Mouse (Mus musculus): ENCODE data around the gene Samd15. TPM values are rescaled to one million over a fixed set of nuclear protein-coding genes. Genes with fewer than 3 reads are reported as not detected.

Gene Samd15
- total and polyA plus RNA-seq, 3 experiments, result 0.62 to 24.0 TPM; not detected in 1

DNA sequence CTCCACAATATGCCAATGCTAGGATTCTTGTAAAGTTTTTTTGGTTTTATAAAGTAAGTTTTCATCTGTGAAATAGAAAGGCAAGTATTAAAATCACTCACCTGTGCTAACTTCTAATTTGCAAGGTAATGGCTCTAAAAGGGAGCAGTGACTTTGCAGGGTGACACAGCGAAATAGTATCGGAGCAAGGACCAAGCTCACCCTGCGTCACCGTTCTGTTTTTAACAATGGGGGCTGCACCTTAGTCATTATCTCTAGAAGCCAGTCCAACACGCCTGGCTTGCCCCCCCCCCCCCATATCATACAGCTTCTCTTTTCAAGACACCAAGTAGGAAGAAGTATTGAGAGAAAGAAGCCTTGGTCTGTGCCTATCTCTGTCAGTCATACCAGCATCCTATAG is 38.7 kb upstream of the Samd15 start (continued):
- TF ChIP-seq UBTF (IDR thresholded peaks at IDR 0.05; ENCODE audit: borderline replicate concordance, insufficient read depth, low read depth, low read length) (no peak), MEF2A (IDR thresholded peaks at IDR 0.05; ENCODE audit: extremely low read depth, insufficient replicate concordance, low read depth, low read length, poor library complexity, severe bottlenecking) (peak; percentile 81; the same call in 1 of the 2 replicates), TAL1 (IDR thresholded peaks at IDR 0.05; ENCODE audit: low read length) (peak; percentile 81), ZC3H11A (IDR thresholded peaks at IDR 0.05; ENCODE audit: low read depth, low read length) (no peak), MYC (IDR thresholded peaks at IDR 0.05; ENCODE audit: low read depth, low read length) (no peak), MYB (IDR thresholded peaks at IDR 0.05; ENCODE audit: low read depth, low read length) (no peak; the same call in 1 of the 2 replicates), CTCF (IDR thresholded peaks at IDR 0.05 in 2 of 3, conservative IDR thresholded peaks at IDR 0.05 in 1 of 3; ENCODE audit: control insufficient read depth in 1 of 3, insufficient read depth in 1 of 3, low read depth in 2 of 3, low read length in 3 of 3, poor library complexity in 1 of 3, severe bottlenecking in 1 of 3) (no peak)

DNA sequence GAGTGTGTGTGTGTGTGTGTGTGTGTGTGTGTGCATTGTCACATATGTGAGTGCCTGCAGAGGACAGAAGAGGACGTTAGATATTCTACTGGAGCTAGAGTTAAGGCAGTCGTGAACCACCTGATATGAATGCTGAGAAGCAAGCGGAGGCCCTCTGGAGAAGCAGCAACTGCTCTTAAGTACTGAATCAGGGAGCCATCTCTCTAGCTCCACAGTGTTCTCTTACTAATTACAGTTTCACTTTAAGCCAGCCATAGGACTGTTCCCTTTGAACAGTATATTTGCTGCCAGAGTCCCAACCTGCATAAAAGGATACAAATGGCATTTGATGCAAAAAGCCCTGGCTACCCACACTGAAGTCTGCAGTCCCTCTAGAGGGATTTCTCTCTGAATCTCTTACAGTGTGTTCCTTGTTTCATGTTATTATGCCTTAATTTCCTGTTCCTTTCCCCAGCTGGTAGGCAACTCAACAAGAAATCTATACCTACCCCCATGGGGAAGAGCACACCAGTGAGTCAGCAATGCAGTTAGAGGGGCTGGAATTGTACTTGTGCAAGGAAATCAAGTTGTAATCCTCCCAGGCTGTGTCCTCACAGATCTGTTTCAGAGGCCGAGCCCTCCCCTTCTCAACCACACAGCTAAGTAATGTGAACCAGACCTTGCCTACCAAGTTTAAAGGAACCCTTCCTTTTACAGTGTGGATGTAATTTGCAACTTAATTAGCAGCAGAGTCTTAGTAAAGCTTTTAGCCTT is 24.2 kb upstream of the Samd15 start:
- no peak for DNase-seq (ENCODE audit: low read depth, low spot score)
- Histone ChIP-seq H3K79me2 (ENCODE audit: control insufficient read depth, insufficient read depth, low read length, poor library complexity) (no peaks in the 10 kb centered on the region), H3K4me3 (ENCODE audit: control insufficient read depth in 1 of 2, insufficient read depth in 1 of 2, low read depth in 2 of 2, low read length in 2 of 2) (no peak overlapping the region), H3K27ac (ENCODE audit: control insufficient read depth, low read depth, low read length) (no peak overlapping the region), H3K36me3 (ENCODE audit: control insufficient read depth in 1 of 2, insufficient read depth in 2 of 2, low read length in 2 of 2) (no peaks in the 10 kb centered on the region; a peak in 1 of 4 replicates), H3K9ac (ENCODE audit: control insufficient read depth, low read depth, low read length, poor library complexity, severe bottlenecking) (no peak overlapping the region), H3K4me1 (ENCODE audit: control insufficient read depth in 1 of 2, insufficient read depth in 2 of 2, low read length in 2 of 2) (no peaks in the 10 kb centered on the region), H3K27me3 (ENCODE audit: control insufficient read depth in 1 of 2, insufficient read depth in 2 of 2, low read length in 2 of 2) (no peaks in the 10 kb centered on the region), H3K9me3 (replicated peaks; ENCODE audit: insufficient read depth, low read length) (no peaks in the 10 kb centered on the region)
- no peak for TF ChIP-seq CHD2 (IDR thresholded peaks at IDR 0.05; ENCODE audit: low read length)
- no peak for TF ChIP-seq MAFK (IDR thresholded peaks at IDR 0.05; ENCODE audit: borderline replicate concordance, low read depth, low read length)
- TF ChIP-seq TAL1 (IDR thresholded peaks at IDR 0.05; ENCODE audit: low read length), result no peak
- no peak for TF ChIP-seq POLR2AphosphoS2 (IDR thresholded peaks at IDR 0.05; ENCODE audit: low read length)
- TF ChIP-seq ETS1 (IDR thresholded peaks at IDR 0.05; ENCODE audit: low read depth, low read length), result no peak
- no peak for TF ChIP-seq GATA1 (IDR thresholded peaks at IDR 0.05; ENCODE audit: low read depth, low read length)
- no peak for TF ChIP-seq KAT2A (conservative IDR thresholded peaks at IDR 0.05; ENCODE audit: low read depth, low read length)
- no peak for TF ChIP-seq MEF2A (IDR thresholded peaks at IDR 0.05; ENCODE audit: extremely low read depth, insufficient replicate concordance, low read depth, low read length, poor library complexity, severe bottlenecking)
- TF ChIP-seq ZKSCAN1 (IDR thresholded peaks at IDR 0.05; ENCODE audit: low read depth, low read length), result no peak
- TF ChIP-seq USF2 (IDR thresholded peaks at IDR 0.05; ENCODE audit: borderline replicate concordance in 1 of 2, insufficient read depth in 1 of 2, low read depth in 1 of 2, low read length in 2 of 2), result no peak
- no peak for TF ChIP-seq MXI1 (IDR thresholded peaks at IDR 0.05; ENCODE audit: low read depth, low read length)
- TF ChIP-seq JUND (IDR thresholded peaks at IDR 0.05; ENCODE audit: low read depth, low read length), result no peak
- no peak for TF ChIP-seq MAX (IDR thresholded peaks at IDR 0.05; ENCODE audit: low read length)
- no peak for TF ChIP-seq MAZ (IDR thresholded peaks at IDR 0.05; ENCODE audit: low read depth, low read length)
- TF ChIP-seq USF1 (IDR thresholded peaks at IDR 0.05; ENCODE audit: low read depth, low read length), result no peak
- TF ChIP-seq EP300 (IDR thresholded peaks at IDR 0.05; ENCODE audit: low read depth in 1 of 2, low read length in 2 of 2), result no peak
- no peak for TF ChIP-seq HCFC1 (IDR thresholded peaks at IDR 0.05; ENCODE audit: low read depth, low read length)
- no peak for TF ChIP-seq RAD21 (IDR thresholded peaks at IDR 0.05; ENCODE audit: low read depth, low read length)

All from MEL (cell line).